Mouse (Mus musculus) stomach, embryonic 15.5 days (tissue): ENCODE data around the gene Rsph3a. TPM values are rescaled to one million over a fixed set of nuclear protein-coding genes. Genes with fewer than 3 reads are reported as not detected.
"Not testable (repeated sequence)": the region's sequence is repeated elsewhere in the genome, so short reads cannot be mapped to it uniquely, and the experiment has no call there.

Experiments
- ATAC-seq: fragments of 200-750 bp; cut with Nextera tagmentation; 2 replicates; pipeline ENCODE4 v1.8.0; 2017; ENCODE audit warnings: low read depth, moderate number of reproducible peaks, moderate TSS enrichment; ENCODE audit not compliant: insufficient read depth, low FRiP score
- H3K27ac ChIP-seq: fragments of 300-500 bp; sonication (generic); 2 replicates; pipeline ENCODE4 v1.5.1; 2015; ENCODE audit warnings: mild to moderate bottlenecking, inconsistent platforms
- H3K27me3 ChIP-seq: fragments of 300-500 bp; sonication (generic); replicated peaks from 2 replicates; pipeline ENCODE4 v1.6.1; 2015; ENCODE audit warnings: inconsistent platforms
- H3K36me3 ChIP-seq: fragments of 300-500 bp; sonication (generic); 2 replicates; pipeline ENCODE4 v1.6.1; 2015; ENCODE audit warnings: inconsistent platforms
- H3K4me1 ChIP-seq: fragments of 300-500 bp; sonication (generic); 2 replicates; pipeline ENCODE4 v1.6.1; 2015; ENCODE audit warnings: inconsistent platforms
- H3K4me2 ChIP-seq: fragments of 300-500 bp; sonication (generic); 2 replicates; pipeline ENCODE4 v1.6.1; 2015; ENCODE audit warnings: mild to moderate bottlenecking, inconsistent platforms
- H3K4me3 ChIP-seq: fragments of 300-500 bp; sonication (generic); replicated peaks from 2 replicates; pipeline ENCODE4 v1.5.1; 2015; ENCODE audit warnings: inconsistent platforms
- H3K9ac ChIP-seq: fragments of 300-500 bp; sonication (generic); 2 replicates; pipeline ENCODE4 v1.6.1; 2015; ENCODE audit warnings: inconsistent platforms
- H3K9me3 ChIP-seq: fragments of 300-500 bp; sonication (generic); 2 replicates; pipeline ENCODE4 v1.6.1; 2016; ENCODE audit warnings: inconsistent platforms
- WGBS: fragments of 180-500 bp; shearing (Covaris S2); methylation state at CpG from one replicate; pipeline ENCODE4 v1.1.7; 2015; 5-methylcytosine and 5-hydroxymethylcytosine counted together
- polyA plus RNA-seq: library from polyadenylated mRNA; unstranded; fragments of >200 nt; fragmentation: Nextera tagmentation; extraction: Ambion mirVana; gene quantifications from 2 replicates; pipeline ENCODE4 v1.2.1, GENCODE M21; 2015

The Rsph3a gene
- 52.0 and 75.4 TPM in 2 replicates for polyA plus RNA-seq

- peak within 1 kb of the TSS; percentile 39; the same call in 1 of the 2 replicates for H3K9ac ChIP-seq
- not testable (repeated sequence) for H3K36me3 ChIP-seq, H3K9me3 ChIP-seq, H3K27me3 ChIP-seq, H3K4me1 ChIP-seq
- peak within 1 kb of the TSS; percentile 57 for H3K4me2 ChIP-seq
- peak within 1 kb of the TSS; percentile 60 for H3K4me3 ChIP-seq
- ATAC-seq = peak; percentile 97
- H3K27ac ChIP-seq = peak within 1 kb of the TSS; percentile 93
- WGBS = 3% methylated on average over 58 of the region's 58 CpGs
These were observed at the start of gene Rsph3a for GRCm38 (mm10) chr17:7945117-7946052. Gene Rsph3a (plus strand): TSS chr17:7945614.

DNA sequence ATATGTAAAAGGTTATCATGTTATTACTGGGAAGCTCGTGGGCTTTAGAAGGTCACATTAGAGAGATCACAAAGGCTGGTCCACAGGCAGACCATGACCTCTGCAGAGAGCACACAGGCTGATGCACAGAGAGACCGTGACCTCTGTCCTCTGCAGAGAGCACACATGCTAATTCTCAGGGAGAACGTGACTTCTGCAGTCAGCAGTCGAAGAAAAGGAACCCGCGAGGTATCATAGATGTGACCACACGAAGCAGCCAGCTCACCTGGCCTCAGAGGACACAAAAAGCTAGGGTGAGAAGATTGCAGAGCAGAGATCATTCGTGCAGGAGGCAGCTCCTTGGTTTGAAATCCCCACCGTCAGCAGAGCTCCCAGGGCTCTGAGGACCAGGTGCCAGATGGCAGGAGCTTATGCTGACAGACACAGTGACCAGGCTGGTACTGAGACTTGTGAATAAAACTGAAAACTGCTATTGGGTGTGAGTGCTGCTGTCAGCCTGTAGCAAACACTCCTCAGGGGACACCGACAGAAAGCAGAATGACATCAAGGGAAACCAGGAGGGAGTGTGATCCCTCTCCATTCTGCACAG lies 49.3 kb upstream of the Rsph3a start:
- WGBS = 61% methylated on average over 10 of the region's 10 CpGs
- H3K4me3 ChIP-seq = no peak overlapping the region
- ATAC-seq = no peak
- no peaks in the 10 kb centered on the region for H3K36me3 ChIP-seq
- no peaks in the 10 kb centered on the region for H3K27me3 ChIP-seq
- no peak overlapping the region for H3K4me2 ChIP-seq
- H3K9ac ChIP-seq = no peak overlapping the region
- no peaks in the 10 kb centered on the region for H3K4me1 ChIP-seq
- no peaks in the 10 kb centered on the region for H3K9me3 ChIP-seq
- H3K27ac ChIP-seq = no peak overlapping the region

DNA sequence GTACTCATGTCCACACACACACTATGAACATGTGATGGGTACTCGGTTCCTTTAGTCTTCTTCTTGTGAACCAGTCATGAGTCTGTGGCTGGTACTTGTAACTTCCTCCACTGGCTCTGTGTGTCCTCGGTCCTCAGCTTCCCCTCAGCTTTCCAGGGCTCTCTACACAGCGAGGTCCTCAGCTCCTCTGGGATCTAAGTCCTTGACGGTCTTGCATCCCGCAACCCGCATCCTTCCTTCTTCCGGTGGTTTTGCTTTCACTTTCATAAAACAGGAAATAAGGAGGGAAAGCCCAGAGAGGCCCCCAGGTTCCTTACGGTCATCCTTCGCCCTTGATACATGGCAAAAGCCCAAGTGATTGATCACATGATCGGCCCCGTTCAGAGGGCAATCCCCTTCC lies 48.3 kb upstream of the Rsph3a start:
- WGBS = 59% methylated on average over 11 of the region's 11 CpGs
- Histone ChIP-seq H3K4me1 (no peaks in the 10 kb centered on the region), H3K27ac (no peak overlapping the region), H3K4me2 (peak overlapping the region; percentile 8; the same call in 1 of the 2 replicates), H3K9ac (no peak overlapping the region), H3K9me3 (no peaks in the 10 kb centered on the region), H3K36me3 (no peaks in the 10 kb centered on the region), H3K4me3 (peak overlapping the region; percentile 3; the same call in 1 of the 2 replicates), H3K27me3 (no peaks in the 10 kb centered on the region)
- ATAC-seq = no peak

DNA sequence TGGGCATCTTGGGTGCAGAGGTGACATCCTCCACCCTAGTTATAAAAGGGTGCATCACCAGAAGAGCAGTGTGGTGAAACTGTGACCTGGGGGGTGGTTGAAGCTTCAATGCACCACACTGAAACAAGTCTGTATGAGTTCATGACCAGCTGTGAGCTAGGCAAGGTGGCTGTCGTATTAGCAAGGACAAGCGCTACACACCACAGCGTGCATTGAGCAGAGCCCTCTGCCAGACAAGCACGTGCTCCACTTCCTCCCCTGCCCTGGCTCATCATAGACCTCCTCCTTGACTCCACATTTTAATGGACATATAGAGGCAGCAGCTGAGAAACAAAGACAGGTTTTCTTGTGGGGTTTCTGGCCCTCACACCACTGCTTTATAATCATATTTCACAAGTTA lies 47.7 kb upstream of the Rsph3a start:
- WGBS = 69% methylated on average over 4 of the region's 4 CpGs
- no peak for ATAC-seq
- H3K27ac ChIP-seq = no peak overlapping the region

DNA sequence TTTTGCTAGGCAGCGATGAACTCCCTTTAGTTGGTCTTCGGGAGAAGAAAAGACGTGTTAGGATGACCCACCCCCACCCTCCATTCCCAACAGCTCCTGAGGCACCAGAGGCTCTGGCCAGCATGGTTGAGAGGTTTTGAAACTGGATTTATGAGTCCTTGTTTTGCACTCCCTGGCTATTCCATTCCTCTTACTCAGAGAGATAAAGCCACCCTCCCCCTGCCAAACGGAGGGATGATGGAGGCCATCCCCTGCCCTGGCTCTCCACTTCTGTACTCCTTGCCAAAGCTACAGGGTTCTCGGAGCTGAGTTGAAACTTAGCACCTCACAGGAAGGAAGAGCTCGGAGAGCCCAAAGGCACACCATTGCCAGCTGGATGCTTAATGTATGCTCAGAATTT lies 46.2 kb upstream of the Rsph3a start:
- H3K27ac ChIP-seq = no peak overlapping the region
- WGBS = 54% methylated on average over 6 of the region's 6 CpGs
- no peak overlapping the region for H3K9ac ChIP-seq
- no peaks in the 10 kb centered on the region for H3K4me1 ChIP-seq
- H3K27me3 ChIP-seq = no peaks in the 10 kb centered on the region
- ATAC-seq = no peak
- H3K36me3 ChIP-seq = no peaks in the 10 kb centered on the region
- no peak overlapping the region for H3K4me2 ChIP-seq
- no peak overlapping the region for H3K4me3 ChIP-seq
- H3K9me3 ChIP-seq = no peaks in the 10 kb centered on the region

More for the DNA sequence above, 47.7 kb upstream of the Rsph3a start:
- H3K27me3 ChIP-seq = no peaks in the 10 kb centered on the region
- H3K36me3 ChIP-seq = no peaks in the 10 kb centered on the region
- H3K4me3 ChIP-seq = no peak overlapping the region
- no peaks in the 10 kb centered on the region for H3K9me3 ChIP-seq
- H3K4me2 ChIP-seq = no peak overlapping the region
- H3K9ac ChIP-seq = no peak overlapping the region
- H3K4me1 ChIP-seq = no peaks in the 10 kb centered on the region

DNA sequence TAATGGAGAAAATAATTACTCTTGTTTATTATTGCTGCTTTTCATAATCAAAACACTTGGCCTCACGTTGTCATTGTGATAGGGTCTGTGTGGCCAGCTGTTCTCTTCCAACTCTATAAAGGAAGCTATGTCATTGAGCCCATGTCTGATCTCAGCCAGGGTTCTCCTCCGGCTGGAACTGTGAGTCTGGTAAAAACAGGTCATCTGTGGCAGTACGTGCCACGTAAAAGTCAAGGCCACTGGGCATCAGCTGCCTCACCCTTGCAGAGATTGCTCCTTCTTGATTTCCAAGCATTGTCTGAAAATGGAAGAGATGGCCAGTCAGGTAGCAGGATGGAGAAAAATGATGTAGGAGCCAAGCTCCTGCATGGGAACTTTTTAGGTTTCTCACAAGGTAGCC lies 45.5 kb upstream of the Rsph3a start:
- Histone ChIP-seq H3K4me2 (no peak overlapping the region), H3K4me3 (no peak overlapping the region), H3K9me3 (no peaks in the 10 kb centered on the region), H3K4me1 (no peaks in the 10 kb centered on the region), H3K9ac (no peak overlapping the region), H3K36me3 (no peaks in the 10 kb centered on the region), H3K27ac (no peak overlapping the region), H3K27me3 (no peaks in the 10 kb centered on the region)
- ATAC-seq = no peak
- WGBS = 79% methylated on average over 4 of the region's 4 CpGs

DNA sequence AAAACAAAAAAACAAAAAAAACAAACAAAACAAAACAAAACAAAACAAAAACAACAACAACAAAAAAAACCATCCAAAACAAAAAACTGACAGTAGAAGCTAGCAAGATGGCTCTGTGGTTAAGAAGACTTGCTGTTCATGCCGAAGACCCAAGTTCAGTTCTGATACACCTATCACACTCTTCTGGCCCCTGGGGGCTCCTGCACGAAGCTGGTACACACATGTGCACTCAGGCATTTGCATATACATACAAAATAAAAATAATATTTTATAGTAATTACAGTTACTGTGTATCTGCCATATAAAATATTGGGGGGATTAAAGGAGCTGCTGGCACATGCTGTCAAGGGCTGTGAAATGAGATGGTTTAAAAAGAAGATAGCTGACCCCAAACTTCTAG lies 43.9 kb upstream of the Rsph3a start:
- Histone ChIP-seq H3K36me3 (no peaks in the 10 kb centered on the region), H3K4me1 (no peaks in the 10 kb centered on the region), H3K27me3 (no peaks in the 10 kb centered on the region), H3K27ac (no peak overlapping the region), H3K4me2 (no peak overlapping the region), H3K4me3 (no peak overlapping the region), H3K9me3 (no peaks in the 10 kb centered on the region), H3K9ac (no peak overlapping the region)
- ATAC-seq = no peak
- WGBS = 76% methylated on average over 2 of the region's 2 CpGs

DNA sequence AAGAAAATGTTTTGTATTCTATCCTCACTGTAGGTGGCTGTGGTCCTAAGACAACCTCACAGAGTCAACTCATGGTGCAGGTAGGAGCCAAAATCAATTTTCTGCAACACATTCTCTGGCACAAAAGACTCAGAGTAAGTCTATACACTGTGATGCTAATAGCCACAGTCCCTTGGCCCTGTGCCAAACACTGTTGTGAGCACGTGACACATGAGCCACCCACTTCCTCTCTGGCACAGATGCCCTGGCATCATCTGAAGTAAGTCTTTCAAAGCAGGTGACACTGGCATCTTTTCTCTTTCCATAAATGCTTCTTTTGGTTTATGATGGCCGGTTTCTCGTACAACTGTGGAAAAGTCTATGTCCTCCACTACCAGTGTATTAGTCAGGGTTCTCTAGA lies 43.1 kb upstream of the Rsph3a start:
- 69% methylated on average over 3 of the region's 3 CpGs for WGBS
- H3K27ac ChIP-seq = no peak overlapping the region
- H3K36me3 ChIP-seq = no peaks in the 10 kb centered on the region
- H3K9me3 ChIP-seq = no peaks in the 10 kb centered on the region
- no peak overlapping the region for H3K9ac ChIP-seq
- H3K27me3 ChIP-seq = no peaks in the 10 kb centered on the region
- ATAC-seq = no peak
- no peak overlapping the region for H3K4me2 ChIP-seq
- H3K4me3 ChIP-seq = no peak overlapping the region
- H3K4me1 ChIP-seq = no peaks in the 10 kb centered on the region

DNA sequence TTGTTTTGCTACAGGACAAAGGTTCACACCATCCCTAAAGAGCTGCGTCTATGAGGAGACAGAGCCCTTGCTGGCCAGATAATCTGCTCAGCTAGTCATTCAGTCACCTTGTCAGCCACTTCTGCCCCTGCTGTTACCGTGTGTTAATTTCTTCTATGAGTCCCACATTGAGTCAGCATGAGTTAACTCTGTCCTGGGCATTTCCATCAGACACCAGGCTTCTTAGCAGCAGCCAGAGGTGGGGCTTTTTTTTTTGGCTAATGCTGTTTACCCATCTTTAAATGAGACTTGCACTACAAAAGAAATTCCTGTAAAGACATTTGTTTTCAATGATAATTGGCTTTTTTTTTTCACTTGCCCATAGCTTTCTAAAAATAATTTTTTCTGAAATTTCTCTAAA lies 40.4 kb upstream of the Rsph3a start:
- no peak for ATAC-seq
- 38% methylated on average over 2 of the region's 2 CpGs for WGBS
- no peak overlapping the region for H3K9ac ChIP-seq
- H3K27ac ChIP-seq = no peak overlapping the region
- H3K9me3 ChIP-seq = no peaks in the 10 kb centered on the region
- no peaks in the 10 kb centered on the region for H3K36me3 ChIP-seq
- H3K4me3 ChIP-seq = no peak overlapping the region
- no peaks in the 10 kb centered on the region for H3K4me1 ChIP-seq
- H3K27me3 ChIP-seq = no peaks in the 10 kb centered on the region
- H3K4me2 ChIP-seq = no peak overlapping the region

DNA sequence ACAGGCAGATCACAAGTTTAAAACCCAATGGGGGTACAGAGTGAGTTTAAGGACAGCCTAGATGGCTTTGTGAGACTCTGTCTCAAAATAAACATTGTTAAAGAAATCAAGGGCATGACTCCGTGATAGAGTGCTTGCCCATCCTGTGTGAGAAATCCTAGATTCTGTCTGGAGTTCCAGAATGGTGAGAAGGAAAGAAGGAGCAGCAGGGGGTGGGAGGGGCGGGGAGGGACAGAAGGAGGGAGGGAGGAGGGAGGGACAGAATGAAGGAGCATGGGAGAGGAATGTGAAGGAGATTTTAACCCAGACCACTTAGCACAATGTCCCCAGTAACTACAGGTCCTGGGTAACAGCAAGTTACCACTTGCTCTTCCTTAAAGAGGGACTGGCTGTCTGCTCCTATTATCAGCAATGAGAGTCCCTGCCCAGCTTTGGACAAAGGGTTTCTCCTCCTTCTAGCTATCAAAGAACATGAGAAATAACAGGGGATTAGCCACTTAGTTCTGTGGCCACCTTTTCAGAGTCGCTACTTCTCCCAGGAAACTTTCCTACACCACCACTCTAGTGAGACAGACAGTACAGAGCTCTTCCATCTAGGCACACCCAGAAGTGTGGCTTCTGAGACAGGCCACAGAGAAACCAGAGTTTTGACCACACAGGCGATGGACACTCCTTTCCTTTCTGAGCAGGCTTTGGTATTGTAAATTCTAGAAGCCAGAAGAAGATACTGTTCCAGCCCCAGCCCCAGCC lies 39.3 kb upstream of the Rsph3a start:
- Histone ChIP-seq H3K27ac (no peak overlapping the region), H3K4me3 (no peak overlapping the region), H3K9me3 (no peaks in the 10 kb centered on the region), H3K27me3 (no peaks in the 10 kb centered on the region), H3K4me1 (no peaks in the 10 kb centered on the region), H3K36me3 (no peaks in the 10 kb centered on the region), H3K9ac (no peak overlapping the region), H3K4me2 (no peak overlapping the region)
- ATAC-seq = no peak
- WGBS = 43% methylated on average over 4 of the region's 4 CpGs

DNA sequence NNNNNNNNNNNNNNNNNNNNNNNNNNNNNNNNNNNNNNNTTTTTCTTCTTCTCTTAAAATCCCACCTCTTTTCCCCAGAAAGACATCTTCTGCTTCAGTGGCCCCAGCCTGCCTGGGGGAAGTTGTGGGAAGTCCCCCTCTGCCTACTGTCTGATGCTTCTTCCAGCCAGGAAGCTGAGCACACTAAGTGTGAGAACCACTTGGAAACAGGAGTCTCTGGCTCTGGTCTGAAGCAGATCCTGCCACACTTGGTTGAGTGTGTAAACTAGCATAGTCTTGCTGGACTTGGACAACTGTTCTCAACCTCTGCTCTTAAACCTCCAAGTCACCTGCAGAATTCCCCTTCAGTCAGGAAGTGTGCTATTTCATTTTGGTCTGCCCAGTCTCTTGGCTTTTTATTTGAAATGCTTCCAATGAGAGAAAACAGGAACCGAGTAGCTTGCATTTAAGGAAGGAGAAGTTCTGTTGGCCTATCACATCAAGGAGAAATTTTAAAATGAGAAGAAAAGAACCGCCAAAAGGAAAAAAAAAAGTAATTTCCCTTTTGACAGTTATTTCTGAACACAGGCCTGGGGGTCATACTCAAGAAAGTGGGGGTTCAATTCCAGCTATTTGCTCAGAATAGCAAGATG lies 30.7 kb upstream of the Rsph3a start:
- H3K9ac ChIP-seq = no peak overlapping the region
- 82% methylated on average over 2 of the region's 2 CpGs for WGBS
- no peaks in the 10 kb centered on the region for H3K4me1 ChIP-seq
- ATAC-seq = no peak
- no peak overlapping the region for H3K4me2 ChIP-seq
- H3K27ac ChIP-seq = no peak overlapping the region
- no peaks in the 10 kb centered on the region for H3K36me3 ChIP-seq
- no peak overlapping the region for H3K4me3 ChIP-seq
- no peaks in the 10 kb centered on the region for H3K9me3 ChIP-seq
- H3K27me3 ChIP-seq = no peaks in the 10 kb centered on the region
